Mouse (Mus musculus): ENCODE results near the gene Tlnrd1. TPM values are rescaled to one million over a fixed set of nuclear protein-coding genes. Genes with fewer than 3 reads are reported as not detected.
A peak's percentile ranks its signal among the peaks of the same experiment; 100 is the strongest.

Tlnrd1 gene
- total and polyA plus RNA-seq, 3 experiments: 7.5 to 18.0 TPM; not detected in 1

DNA sequence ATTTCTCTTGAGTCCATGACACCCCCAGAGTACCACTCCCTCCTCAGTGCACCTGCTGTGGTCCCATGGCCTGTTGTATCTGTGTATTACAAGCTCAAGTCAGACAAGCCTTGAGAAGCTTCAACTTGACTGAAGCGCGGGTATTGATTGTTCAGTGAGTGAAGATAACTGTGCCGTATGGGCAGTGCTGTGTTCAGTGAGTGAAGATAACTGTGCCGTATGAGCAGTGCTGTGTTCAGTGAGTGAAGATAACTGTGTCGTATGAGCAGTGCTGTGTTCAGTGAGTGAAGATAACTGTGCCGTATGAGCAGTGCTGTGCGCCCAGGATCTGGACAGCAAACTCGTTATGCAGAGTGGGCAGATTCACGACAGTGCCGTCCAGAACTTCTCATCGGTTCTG, 14.2 kb upstream of the Tlnrd1 start:
- H3K9ac ChIP-seq (ENCODE audit: control insufficient read depth, low read depth, low read length, poor library complexity, severe bottlenecking): no peak overlapping the region
- peak; percentile 37 for TF ChIP-seq TAL1 (IDR thresholded peaks at IDR 0.05; ENCODE audit: low read length)
- 0 out of 2 replicates have a peak, but pooled peaks have one; percentile 29 for TF ChIP-seq ETS1 (IDR thresholded peaks at IDR 0.05; ENCODE audit: low read depth, low read length)
- no peak for TF ChIP-seq USF1 (IDR thresholded peaks at IDR 0.05; ENCODE audit: low read depth, low read length)
- peak; percentile 67 for TF ChIP-seq GATA1 (IDR thresholded peaks at IDR 0.05; ENCODE audit: low read depth, low read length)
- TF ChIP-seq MAZ (IDR thresholded peaks at IDR 0.05; ENCODE audit: low read depth, low read length): no peak
- TF ChIP-seq NRF1 (IDR thresholded peaks at IDR 0.05; ENCODE audit: insufficient read depth, low read depth, low read length, poor library complexity, severe bottlenecking): no peak
- TF ChIP-seq TCF12 (IDR thresholded peaks at IDR 0.05; ENCODE audit: low read depth, low read length): peak; percentile 41
- TF ChIP-seq GABPA (IDR thresholded peaks at IDR 0.05; ENCODE audit: low read depth, low read length): no peak
- TF ChIP-seq EP300 (IDR thresholded peaks at IDR 0.05; ENCODE audit: low read depth in 1 of 2, low read length in 2 of 2): peak in 1 of 2 experiments; percentile 58; a peak in 1 of 4 replicates
- H3K4me3 ChIP-seq (ENCODE audit: control insufficient read depth in 1 of 2, insufficient read depth in 1 of 2, low read depth in 2 of 2, low read length in 2 of 2): no peak overlapping the region
- peaks cover 7 to 48% of the 10 kb centered on the region in 2 experiments for H3K36me3 ChIP-seq (ENCODE audit: control insufficient read depth in 1 of 2, insufficient read depth in 2 of 2, low read length in 2 of 2)
- DNase-seq (ENCODE audit: low read depth, low spot score): peak; percentile 40
- peaks cover 18% of the 10 kb centered on the region for H3K79me2 ChIP-seq (ENCODE audit: control insufficient read depth, insufficient read depth, low read length, poor library complexity)
- peaks cover 26 to 43% of the 10 kb centered on the region in 2 experiments for H3K4me1 ChIP-seq (ENCODE audit: control insufficient read depth in 1 of 2, insufficient read depth in 2 of 2, low read length in 2 of 2)
- no peaks in the 10 kb centered on the region for H3K27me3 ChIP-seq (ENCODE audit: control insufficient read depth in 1 of 2, insufficient read depth in 2 of 2, low read length in 2 of 2)
- H3K27ac ChIP-seq (ENCODE audit: control insufficient read depth, low read depth, low read length): no peak overlapping the region
- no peaks in the 10 kb centered on the region for H3K9me3 ChIP-seq (replicated peaks; ENCODE audit: insufficient read depth, low read length)

DNA sequence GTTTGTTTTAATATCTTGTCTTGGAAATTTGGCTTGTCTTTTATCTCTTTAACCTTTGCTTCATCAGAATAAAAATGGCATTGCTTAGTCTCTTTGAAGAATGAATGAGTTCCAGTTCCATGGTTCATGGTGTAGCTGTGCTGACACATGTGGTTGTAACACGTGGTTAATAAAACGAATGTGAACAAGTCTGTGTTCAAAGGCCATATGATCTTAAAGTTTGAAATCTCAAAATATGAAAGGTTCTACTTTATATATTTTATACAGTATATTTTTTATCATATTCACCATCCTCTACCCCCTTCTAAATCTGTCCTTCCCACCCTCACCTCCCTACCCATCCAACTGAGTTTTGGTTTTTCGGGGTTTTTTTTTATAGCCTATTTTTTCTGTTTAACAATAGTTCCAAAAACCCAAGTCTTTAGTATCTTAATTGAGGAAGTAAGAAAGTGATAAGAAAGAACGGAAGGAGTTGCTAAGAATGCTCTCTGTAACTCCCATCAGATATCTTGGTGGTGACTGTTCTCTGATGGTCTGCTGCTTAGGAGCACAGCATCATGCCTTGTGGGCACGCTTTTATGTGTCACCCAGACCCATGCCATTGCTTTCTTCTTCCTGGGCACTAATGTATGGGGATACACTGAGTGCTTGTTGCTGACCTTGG, 12.1 kb upstream of the Tlnrd1 start:
- Histone ChIP-seq H3K27ac (ENCODE audit: control insufficient read depth, low read depth, low read length) (peak overlapping the region; percentile 86), H3K27me3 (ENCODE audit: control insufficient read depth in 1 of 2, insufficient read depth in 2 of 2, low read length in 2 of 2) (no peaks in the 10 kb centered on the region), H3K4me1 (ENCODE audit: control insufficient read depth in 1 of 2, insufficient read depth in 2 of 2, low read length in 2 of 2) (peaks cover 25 to 38% of the 10 kb centered on the region in 2 experiments), H3K9me3 (replicated peaks; ENCODE audit: insufficient read depth, low read length) (no peaks in the 10 kb centered on the region), H3K79me2 (ENCODE audit: control insufficient read depth, insufficient read depth, low read length, poor library complexity) (peaks cover 28% of the 10 kb centered on the region), H3K4me3 (ENCODE audit: control insufficient read depth in 1 of 2, insufficient read depth in 1 of 2, low read depth in 2 of 2, low read length in 2 of 2) (no peak overlapping the region; a peak in 1 of 4 replicates), H3K9ac (ENCODE audit: control insufficient read depth, low read depth, low read length, poor library complexity, severe bottlenecking) (no peak overlapping the region; the same call in 1 of the 2 replicates), H3K36me3 (ENCODE audit: control insufficient read depth in 1 of 2, insufficient read depth in 2 of 2, low read length in 2 of 2) (peaks cover 7 to 46% of the 10 kb centered on the region in 2 experiments)
- DNase-seq (ENCODE audit: low read depth, low spot score): peak; percentile 81
- TF ChIP-seq MYC (IDR thresholded peaks at IDR 0.05; ENCODE audit: low read depth, low read length) (peak; percentile 89; the same call in 1 of the 2 replicates), POLR2A (IDR thresholded peaks at IDR 0.05; ENCODE audit: control insufficient read depth in 1 of 2, insufficient read depth in 1 of 2, low read depth in 1 of 2, low read length in 2 of 2, poor library complexity in 1 of 2) (peak in 1 of 2 experiments; percentile 33; a peak in 1 of 4 replicates), POLR2AphosphoS5 (IDR thresholded peaks at IDR 0.05; ENCODE audit: borderline replicate concordance, low read depth, low read length) (no peak), BHLHE40 (IDR thresholded peaks at IDR 0.05; ENCODE audit: borderline replicate concordance, low read depth, low read length) (no peak), KAT2A (conservative IDR thresholded peaks at IDR 0.05; ENCODE audit: low read depth, low read length) (no peak), TAL1 (IDR thresholded peaks at IDR 0.05; ENCODE audit: low read length) (no peak), POLR2AphosphoS2 (IDR thresholded peaks at IDR 0.05; ENCODE audit: low read length) (no peak), ETS1 (IDR thresholded peaks at IDR 0.05; ENCODE audit: low read depth, low read length) (peak; percentile 79), ZC3H11A (IDR thresholded peaks at IDR 0.05; ENCODE audit: low read depth, low read length) (no peak), MYB (IDR thresholded peaks at IDR 0.05; ENCODE audit: low read depth, low read length) (no peak), CHD2 (IDR thresholded peaks at IDR 0.05; ENCODE audit: low read length) (no peak), HCFC1 (IDR thresholded peaks at IDR 0.05; ENCODE audit: low read depth, low read length) (0 out of 2 replicates have a peak, but pooled peaks have one; percentile 23), UBTF (IDR thresholded peaks at IDR 0.05; ENCODE audit: borderline replicate concordance, insufficient read depth, low read depth, low read length) (no peak), SIN3A (IDR thresholded peaks at IDR 0.05; ENCODE audit: low read length) (peak; percentile 94), CHD1 (IDR thresholded peaks at IDR 0.05; ENCODE audit: low read depth, low read length) (no peak), USF1 (IDR thresholded peaks at IDR 0.05; ENCODE audit: low read depth, low read length) (peak; percentile 5; the same call in 1 of the 2 replicates), GABPA (IDR thresholded peaks at IDR 0.05; ENCODE audit: low read depth, low read length) (no peak), MAX (IDR thresholded peaks at IDR 0.05; ENCODE audit: low read length) (peak; percentile 92), NELFE (IDR thresholded peaks at IDR 0.05; ENCODE audit: low read depth, low read length) (no peak), RCOR1 (IDR thresholded peaks at IDR 0.05; ENCODE audit: low read depth, low read length) (peak; percentile 79), ZNF384 (IDR thresholded peaks at IDR 0.05; ENCODE audit: low read depth, low read length) (peak; percentile 89), MAFK (IDR thresholded peaks at IDR 0.05; ENCODE audit: borderline replicate concordance, low read depth, low read length) (peak; percentile 40; the same call in 1 of the 2 replicates), RAD21 (IDR thresholded peaks at IDR 0.05; ENCODE audit: low read depth, low read length) (no peak), TBP (IDR thresholded peaks at IDR 0.05; ENCODE audit: low read depth, low read length) (no peak), ELF1 (IDR thresholded peaks at IDR 0.05; ENCODE audit: low read depth, low read length) (0 out of 2 replicates have a peak, but pooled peaks have one; percentile 24)

Data from MEL (cell line).